Mouse (Mus musculus): ENCODE measurements at regions not wholly inside any gene's neighbourhood (a gene's known extent, or its start where the extent isn't known, plus 50 kb on each side); places are given as distances from the start of the nearest gene placed in this dataset.

- H3K27ac ChIP-seq = no peak overlapping the region
- no peaks in the 10 kb centered on the region for H3K36me3 ChIP-seq (ENCODE audit: inconsistent target)
- H3K4me3 ChIP-seq (ENCODE audit: inconsistent target) = no peak overlapping the region
- H3K79me2 ChIP-seq (ENCODE audit: inconsistent target) = no peaks in the 10 kb centered on the region
- 70% methylated on average over 17 of the region's 17 CpGs for WGBS (ENCODE audit: missing documents)
Measured at GRCm38 (mm10) chr10:117531798-117532747, 97.2 kb upstream of the Cpm start.

DNA sequence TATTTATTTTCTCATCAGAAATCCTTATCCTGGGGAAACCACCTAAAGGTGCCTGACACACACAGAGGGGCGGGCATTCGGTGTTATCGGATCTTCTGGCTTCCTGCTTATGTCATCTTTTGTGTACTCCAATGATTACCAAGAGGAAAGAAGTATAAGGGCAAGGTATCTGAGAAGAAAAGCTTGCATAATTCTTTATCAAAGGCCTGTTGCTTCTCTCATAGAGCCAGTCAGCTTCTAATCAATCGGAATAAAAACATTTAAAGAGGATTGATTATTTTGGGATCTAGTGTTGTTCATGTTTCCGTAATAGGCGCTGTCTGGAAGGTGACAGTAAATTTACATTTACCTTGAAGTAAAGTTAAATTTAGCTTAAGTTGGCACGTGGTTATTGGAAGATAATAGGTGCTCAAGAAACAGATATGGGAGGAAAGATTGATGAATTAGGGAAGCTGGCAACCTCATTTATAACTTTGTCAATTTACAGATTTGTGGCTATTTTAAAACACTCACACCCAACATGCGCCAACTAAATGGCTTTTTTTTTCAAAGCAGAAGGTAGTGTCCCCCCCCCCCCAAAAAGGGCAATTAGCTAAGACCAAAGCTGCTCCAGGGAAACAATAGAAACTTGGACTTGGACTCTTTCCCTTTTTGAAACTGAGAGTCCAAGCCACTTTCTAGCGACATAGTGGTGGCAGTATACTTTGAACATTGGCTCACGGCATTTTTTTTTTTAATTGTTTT is 98.3 kb upstream of the Cpm start:
- H3K79me2 ChIP-seq (ENCODE audit: inconsistent target) = no peaks in the 10 kb centered on the region
- WGBS (ENCODE audit: missing documents) = 79% methylated on average over 10 of the region's 10 CpGs

DNA sequence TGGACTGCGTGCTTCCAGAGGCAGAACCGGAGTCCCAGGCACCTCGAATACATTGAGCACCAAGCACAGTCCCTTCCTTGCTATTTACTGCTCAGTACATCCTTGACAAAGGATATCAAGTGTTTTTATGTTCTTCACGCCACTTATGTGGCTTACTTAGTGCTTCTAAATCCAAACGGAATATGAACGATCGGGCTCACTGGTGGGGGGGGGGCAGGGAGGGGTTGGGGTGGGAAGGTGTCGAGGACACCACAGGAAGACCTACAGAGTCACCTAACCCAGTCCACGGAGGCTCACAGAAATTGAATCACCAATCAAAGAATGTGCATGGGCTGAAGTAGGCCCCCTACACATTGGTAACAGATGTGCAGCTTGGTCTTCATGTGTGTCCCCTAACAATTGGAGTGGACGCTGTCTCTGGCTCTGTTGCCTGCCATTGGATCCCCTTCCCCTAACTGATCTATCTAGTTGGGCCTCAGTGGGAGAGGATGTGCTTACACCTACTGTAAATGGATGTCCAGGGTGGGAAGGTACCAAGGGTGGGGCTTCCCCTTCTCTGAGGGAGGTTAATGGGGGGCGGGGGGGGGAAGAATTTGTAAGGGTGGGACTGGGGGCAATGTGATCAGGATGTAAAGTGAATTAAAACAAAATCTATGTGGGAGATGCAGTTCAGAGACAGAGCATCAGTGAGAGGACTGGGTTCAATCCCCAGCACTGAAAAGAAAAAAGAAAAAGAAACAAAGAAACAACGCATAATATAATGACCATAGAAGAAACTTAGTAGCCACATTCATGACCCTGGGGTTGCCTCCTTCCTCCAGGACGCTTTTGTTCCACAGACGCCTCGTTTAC is 99.1 kb upstream of the Cpm start:
- Histone ChIP-seq H3K79me2 (ENCODE audit: inconsistent target) (no peaks in the 10 kb centered on the region), H3K27ac (no peak overlapping the region), H3K4me3 (ENCODE audit: inconsistent target) (no peak overlapping the region), H3K36me3 (ENCODE audit: inconsistent target) (no peaks in the 10 kb centered on the region)
- 73% methylated on average over 14 of the region's 15 CpGs for WGBS (ENCODE audit: missing documents)

More for the DNA sequence above, 98.3 kb upstream of the Cpm start:
- Histone ChIP-seq H3K27ac (no peak overlapping the region), H3K36me3 (ENCODE audit: inconsistent target) (no peaks in the 10 kb centered on the region), H3K4me3 (ENCODE audit: inconsistent target) (no peak overlapping the region)

GRCm38 (mm10) chr10:117529269-117530006 is 99.9 kb upstream of the Cpm start:
- Histone ChIP-seq H3K36me3 (ENCODE audit: inconsistent target) (no peaks in the 10 kb centered on the region), H3K27ac (no peak overlapping the region), H3K79me2 (ENCODE audit: inconsistent target) (no peaks in the 10 kb centered on the region), H3K4me3 (ENCODE audit: inconsistent target) (no peak overlapping the region)
- 93% methylated on average over 7 of the region's 7 CpGs for WGBS (ENCODE audit: missing documents)

DNA sequence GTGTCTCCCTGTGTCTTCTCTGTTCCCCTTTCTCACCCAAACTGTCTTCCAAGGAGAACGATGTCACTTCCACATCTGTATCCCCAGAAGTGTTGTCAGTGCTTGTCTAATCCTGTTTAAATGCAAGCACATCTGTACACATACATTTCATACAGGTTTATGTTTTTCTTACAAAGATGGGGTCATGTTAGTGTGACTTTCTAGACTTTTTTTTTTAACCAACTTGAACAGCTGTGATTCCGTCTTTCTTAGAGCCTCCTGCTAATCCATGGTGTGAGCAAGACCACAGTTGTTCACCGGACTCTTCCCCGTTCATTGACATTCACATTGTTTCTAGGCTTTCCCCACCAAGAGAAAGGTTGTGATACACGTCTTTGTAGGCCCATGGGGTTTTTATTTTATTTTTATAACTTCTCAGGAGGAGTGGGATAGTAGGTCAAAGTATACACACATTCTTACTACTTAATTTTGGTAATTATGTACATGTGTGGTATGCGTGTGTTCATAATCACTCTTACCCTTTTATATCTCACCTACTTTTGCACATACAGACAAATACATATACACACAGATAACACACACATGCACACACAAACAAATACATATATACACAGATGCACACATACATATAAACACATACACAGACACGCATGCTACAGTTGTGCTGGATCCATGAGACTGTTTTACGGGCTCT is 100.6 kb upstream of the Cpm start:
- 87% methylated on average over 7 of the region's 8 CpGs for WGBS (ENCODE audit: missing documents)
- no peak overlapping the region for H3K4me3 ChIP-seq (ENCODE audit: inconsistent target)

GRCm38 (mm10) chr10:117527979-117528378 is 101.3 kb upstream of the Cpm start:
- Histone ChIP-seq H3K27ac (no peak overlapping the region), H3K36me3 (ENCODE audit: inconsistent target) (no peaks in the 10 kb centered on the region), H3K79me2 (ENCODE audit: inconsistent target) (no peaks in the 10 kb centered on the region), H3K4me3 (ENCODE audit: inconsistent target) (no peak overlapping the region)
- WGBS (ENCODE audit: missing documents) = 89% methylated on average over 6 of the region's 6 CpGs

More for the DNA sequence above, 100.6 kb upstream of the Cpm start:
- H3K36me3 ChIP-seq (ENCODE audit: inconsistent target) = no peaks in the 10 kb centered on the region
- H3K27ac ChIP-seq = no peak overlapping the region
- H3K79me2 ChIP-seq (ENCODE audit: inconsistent target) = no peaks in the 10 kb centered on the region

DNA sequence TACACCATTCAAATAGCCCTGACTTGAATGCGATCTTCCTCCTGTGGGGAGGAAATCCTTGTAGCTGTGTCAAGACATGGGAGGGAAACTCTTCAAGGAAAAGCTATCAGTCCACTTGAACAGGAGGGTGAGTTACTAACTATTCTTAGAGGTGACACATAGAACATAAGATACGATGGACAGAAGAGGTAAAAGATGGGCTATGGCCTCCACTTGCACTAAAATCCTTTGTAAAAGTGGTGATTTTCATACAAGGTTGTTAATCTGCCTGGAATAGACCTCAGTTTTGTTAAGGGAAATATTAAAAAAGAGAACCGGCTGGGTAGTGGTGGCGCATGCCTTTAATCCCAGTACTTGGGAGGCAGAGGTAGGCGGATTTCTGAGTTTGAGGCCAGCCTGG is 102.1 kb upstream of the Cpm start:
- Histone ChIP-seq H3K4me3 (ENCODE audit: inconsistent target) (no peak overlapping the region), H3K36me3 (ENCODE audit: inconsistent target) (no peaks in the 10 kb centered on the region), H3K27ac (no peak overlapping the region), H3K79me2 (ENCODE audit: inconsistent target) (no peaks in the 10 kb centered on the region)
- WGBS (ENCODE audit: missing documents) = 94% methylated on average over 5 of the region's 5 CpGs

DNA sequence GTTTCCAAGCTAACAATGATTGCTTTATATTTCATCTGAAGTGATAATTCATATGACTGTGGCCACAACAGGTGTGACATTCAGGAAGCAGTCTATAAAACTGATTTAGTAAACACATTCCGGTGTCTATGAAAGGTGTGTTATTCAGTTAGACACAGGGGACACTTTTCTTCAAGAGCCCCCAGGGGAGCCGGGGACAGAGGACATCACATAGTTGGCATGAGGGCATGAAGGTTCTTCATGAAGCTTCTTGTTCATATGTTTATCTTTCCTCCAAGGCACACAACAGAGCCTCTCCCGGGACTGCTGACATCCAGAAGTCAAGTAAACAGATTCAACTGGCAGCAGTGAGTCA is 102.5 kb upstream of the Cpm start:
- Histone ChIP-seq H3K4me3 (ENCODE audit: inconsistent target) (no peak overlapping the region), H3K36me3 (ENCODE audit: inconsistent target) (no peaks in the 10 kb centered on the region), H3K27ac (no peak overlapping the region), H3K79me2 (ENCODE audit: inconsistent target) (no peaks in the 10 kb centered on the region)
- 95% methylated on average over 3 of the region's 3 CpGs for WGBS (ENCODE audit: missing documents)

DNA sequence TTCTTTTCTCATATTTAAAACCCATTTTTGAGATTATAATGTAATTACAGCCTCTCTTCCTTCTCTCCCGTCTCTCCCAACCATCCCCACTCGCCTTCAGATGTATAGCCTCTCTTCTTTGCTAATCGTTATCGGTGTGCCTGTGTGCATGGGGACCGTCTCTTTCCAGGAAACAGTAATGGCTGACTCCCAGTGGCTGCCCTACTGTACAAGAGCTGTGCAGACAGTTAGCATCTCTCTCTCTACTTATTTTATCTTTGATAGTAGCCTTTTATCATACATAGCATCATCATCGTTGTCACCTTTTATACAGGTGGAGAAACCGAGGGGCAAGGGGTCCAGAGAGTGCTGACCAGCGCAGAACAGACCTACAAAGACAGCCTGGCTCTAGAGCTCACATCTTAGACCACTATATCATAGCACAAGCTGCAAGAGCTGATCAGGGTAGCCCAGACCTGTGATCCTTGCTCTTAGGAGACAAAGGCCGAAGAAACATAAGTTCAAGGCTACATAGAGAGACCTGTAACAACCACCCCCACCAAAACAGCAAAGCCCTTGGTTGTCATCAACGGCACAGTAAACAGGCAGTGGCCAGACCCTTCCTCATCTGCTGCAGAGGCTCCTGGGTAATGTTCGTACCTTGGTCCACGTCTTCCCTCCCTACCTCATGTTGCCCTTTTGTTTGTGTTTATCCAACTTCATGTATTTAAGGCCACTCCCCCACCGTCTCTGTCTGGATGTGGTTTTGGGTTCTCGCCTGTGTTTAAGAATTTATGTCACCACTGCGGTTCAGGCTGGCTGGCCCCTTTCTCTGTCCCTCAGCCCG is 103.1 kb upstream of the Cpm start:
- H3K27ac ChIP-seq = no peak overlapping the region
- WGBS (ENCODE audit: missing documents) = 72% methylated on average over 16 of the region's 16 CpGs

GRCm38 (mm10) chr10:117525608-117526007 is 103.7 kb upstream of the Cpm start:
- 47% methylated on average over 3 of the region's 3 CpGs for WGBS (ENCODE audit: missing documents)
- Histone ChIP-seq H3K27ac (no peak overlapping the region), H3K36me3 (ENCODE audit: inconsistent target) (no peaks in the 10 kb centered on the region), H3K4me3 (ENCODE audit: inconsistent target) (no peak overlapping the region), H3K79me2 (ENCODE audit: inconsistent target) (no peaks in the 10 kb centered on the region)

More for the DNA sequence above, 103.1 kb upstream of the Cpm start:
- Histone ChIP-seq H3K36me3 (ENCODE audit: inconsistent target) (no peaks in the 10 kb centered on the region), H3K4me3 (ENCODE audit: inconsistent target) (no peak overlapping the region), H3K79me2 (ENCODE audit: inconsistent target) (no peaks in the 10 kb centered on the region)

DNA sequence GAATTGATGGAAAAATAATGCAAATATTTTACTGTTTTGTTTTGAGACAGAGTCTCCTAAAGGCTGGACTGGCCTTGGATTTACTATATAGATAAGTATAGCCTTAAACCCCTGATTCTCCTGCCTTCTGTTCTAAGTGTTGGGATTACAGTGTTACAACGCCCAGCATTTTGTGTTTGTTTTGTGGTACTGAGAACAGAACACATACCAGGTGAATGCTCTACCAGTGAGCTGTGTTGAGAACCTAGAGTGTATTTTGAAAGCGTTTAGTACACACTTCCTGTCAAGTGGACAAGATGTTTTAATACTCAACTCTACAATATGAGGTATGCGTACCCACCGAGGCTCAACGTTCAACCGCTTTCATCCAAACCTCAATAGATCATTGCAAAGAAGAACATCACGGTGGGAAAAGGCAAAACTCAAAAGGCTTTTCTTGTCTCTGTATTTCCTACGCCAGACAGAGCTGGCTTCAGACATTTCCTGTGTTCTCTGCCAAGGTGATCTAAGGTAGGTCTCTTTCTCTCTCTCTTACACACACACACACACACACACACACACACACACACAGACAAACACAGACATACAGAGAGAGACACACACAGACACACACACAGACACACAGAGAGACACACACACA is 104.3 kb upstream of the Cpm start:
- Histone ChIP-seq H3K79me2 (ENCODE audit: inconsistent target) (no peaks in the 10 kb centered on the region), H3K4me3 (ENCODE audit: inconsistent target) (no peak overlapping the region), H3K27ac (no peak overlapping the region), H3K36me3 (ENCODE audit: inconsistent target) (no peaks in the 10 kb centered on the region)
- WGBS (ENCODE audit: missing documents) = 71% methylated on average over 8 of the region's 8 CpGs

- Histone ChIP-seq H3K27ac (no peak overlapping the region), H3K79me2 (ENCODE audit: inconsistent target) (no peaks in the 10 kb centered on the region), H3K36me3 (ENCODE audit: inconsistent target) (no peaks in the 10 kb centered on the region), H3K4me3 (ENCODE audit: inconsistent target) (no peak overlapping the region)
- WGBS (ENCODE audit: missing documents) = 51% methylated on average over 7 of the region's 7 CpGs
Measured at GRCm38 (mm10) chr10:117524101-117524500, 105.2 kb upstream of the Cpm start.
